8 mouse cellular contexts compared by ENCODE assay signal in the genomic region with DNA sequence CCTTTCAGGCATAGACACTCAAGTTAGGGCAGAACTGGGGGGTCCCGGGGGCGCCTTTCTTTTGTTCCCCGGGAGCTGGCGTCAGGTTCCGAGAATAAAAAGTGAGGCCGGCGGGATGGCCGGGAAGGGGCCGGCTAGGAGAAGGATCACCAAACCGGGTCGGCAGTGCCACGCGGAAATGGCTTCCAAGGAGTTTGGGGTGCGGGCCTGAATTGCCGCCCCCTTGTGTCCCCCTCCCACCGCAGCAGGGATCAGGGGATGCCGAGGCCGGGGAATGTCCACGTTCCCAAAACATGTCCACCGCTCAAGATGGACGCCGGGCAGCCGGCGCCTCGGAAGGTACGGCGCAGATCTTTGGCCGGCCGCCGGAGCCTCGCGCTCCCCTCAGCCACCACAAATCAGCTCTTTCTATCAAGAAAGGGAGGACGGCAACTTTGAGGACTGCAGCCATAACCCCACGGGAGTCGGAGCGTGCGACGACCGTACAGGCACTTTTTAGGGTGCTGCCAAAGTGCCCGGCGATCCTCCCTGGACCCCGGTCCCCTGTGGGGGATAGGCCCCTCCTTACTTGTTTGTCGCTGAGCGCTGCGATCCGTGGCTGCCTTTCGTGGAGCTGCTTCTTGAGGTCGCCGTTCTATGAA. TPM values are rescaled to one million over a fixed set of nuclear protein-coding genes. Genes with fewer than 3 reads are reported as not detected.
A peak's percentile ranks its signal among the peaks of the same experiment; 100 is the strongest.
DNase-seq lines count a peak whose midpoint lies in the region; ATAC-seq and TF ChIP-seq lines count a peak whose summit lies in the region.

No protein-coding gene starts in this region.

- peak overlapping the region; percentile 88 for H3K4me2 ChIP-seq in forebrain, embryonic 15.5 days (replicated peaks)

- no peaks in the 10 kb centered on the region for H3K9me3 ChIP-seq in forebrain, embryonic 15.5 days

- H3K36me3 ChIP-seq in thymus, adult 2 months (ENCODE audit: control insufficient read depth, insufficient read depth, low read length): no peaks in the 10 kb centered on the region
- no peaks in the 10 kb centered on the region for H3K36me3 ChIP-seq in forebrain, embryonic 15.5 days

- no peak for TF ChIP-seq CTCF in thymus, adult 2 months (IDR thresholded peaks at IDR 0.05; ENCODE audit: borderline replicate concordance, control insufficient read depth, extremely low read depth, insufficient read depth, low read length, poor library complexity)

- peaks cover 32% of the 10 kb centered on the region for H3K27me3 ChIP-seq in thymus, adult 2 months (ENCODE audit: control insufficient read depth, insufficient read depth, low read length)
- H3K27me3 ChIP-seq in forebrain, embryonic 15.5 days: no peaks in the 10 kb centered on the region

- ATAC-seq in frontal cortex, adult (ENCODE audit: low TSS enrichment): no peak
- peak; percentile 1; the same call in 1 of the 2 replicates for ATAC-seq in forebrain, embryonic 15.5 days (replicated peaks)
- ATAC-seq in granulocyte monocyte progenitor cell, adult 5-6 weeks (replicated peaks; ENCODE audit: poor library complexity, severe bottlenecking): no peak

- no peak for TF ChIP-seq POLR2A in thymus, adult 2 months (IDR thresholded peaks at IDR 0.05; ENCODE audit: control insufficient read depth, extremely low read depth, insufficient read depth, low read length, poor library complexity)

- peak; percentile 30 to 35 for DNase-seq in frontal cortex, postnatal 36 days (ENCODE audit: low spot score in 2 of 2)
- peak; percentile 6 for DNase-seq in thymus, adult 2 months
- DNase-seq in thymus, postnatal 14 days: no peak
- peak; percentile 18 to 31 for DNase-seq in kidney, postnatal 4 days
- peak; percentile 29 for DNase-seq in naive thymus-derived CD4-positive, alpha-beta T cell, adult 2 months (ENCODE audit: low read depth)

- H3K4me1 ChIP-seq in thymus, adult 2 months (replicated peaks; ENCODE audit: control insufficient read depth, insufficient read depth, low read length): peaks cover 21% of the 10 kb centered on the region
- peaks cover 41% of the 10 kb centered on the region for H3K4me1 ChIP-seq in forebrain, embryonic 15.5 days

- 2% methylated on average over 49 of the region's 49 CpGs for WGBS in thymus, adult 2 months
- under 1% methylated on average over 49 of the region's 49 CpGs for WGBS in forebrain, embryonic 15.5 days

- H3K27ac ChIP-seq in thymus, adult 2 months (ENCODE audit: control insufficient read depth, insufficient read depth, low read length): no peak overlapping the region
- H3K27ac ChIP-seq in forebrain, embryonic 15.5 days (replicated peaks): peak overlapping the region; percentile 99

- no peak overlapping the region for H3K4me3 ChIP-seq in thymus, adult 2 months (ENCODE audit: control insufficient read depth, insufficient read depth, low read length)
- peak overlapping the region; percentile 91 for H3K4me3 ChIP-seq in forebrain, embryonic 15.5 days

- peak overlapping the region; percentile 89 for H3K9ac ChIP-seq in forebrain, embryonic 15.5 days (replicated peaks)

RNA-seq across cellular contexts. Expression of gene Phf21b, which starts 1.6 kb away (rescaled TPM):
- 2.7 and 3.0 TPM in 2 replicates for polyA plus RNA-seq in thymus, adult 2 months (2012; rRNA removed)
- polyA plus RNA-seq in forebrain, embryonic 15.5 days (2015; fragmentation: Nextera tagmentation; extraction: Ambion mirVana): 11.0 and 13.0 TPM in 2 replicates
- 0.06 and 2.5 TPM in 2 replicates for total RNA-seq in granulocyte monocyte progenitor cell, adult 5-6 weeks (2014; fragmentation: Nextera tagmentation)
- total RNA-seq in granulocyte monocyte progenitor cell, adult 5-6 weeks (2017): not detected in 2 replicates
